Mouse (Mus musculus) brain, embryonic 14.5 days (tissue): ENCODE measurements around the gene Sbp. TPM values are rescaled to one million over a fixed set of nuclear protein-coding genes. Genes with fewer than 3 reads are reported as not detected.

ENCODE experiments used
- DNase-seq: peaks from one replicate; pipeline ENCODE4 v3.0.0-alpha.2; 2011; ENCODE audit warnings: low read depth
- CTCF ChIP-seq: fragments of 200-500 bp; IDR thresholded peaks from 2 replicates; pipeline ENCODE4 v1.5.1; 2012; ENCODE audit warnings: inconsistent platforms, mild to moderate bottlenecking, moderate library complexity, borderline replicate concordance; ENCODE audit not compliant: insufficient read depth, insufficient read length; ENCODE audit errors: extremely low read depth
- POLR2A ChIP-seq: fragments of 200-500 bp; IDR thresholded peaks from 2 replicates; pipeline ENCODE4 v1.6.1; 2012; ENCODE audit warnings: mild to moderate bottlenecking, inconsistent platforms, borderline replicate concordance; ENCODE audit not compliant: poor library complexity, insufficient read depth, insufficient read length, severe bottlenecking; ENCODE audit errors: extremely low read depth
- polyA plus RNA-seq: library from polyadenylated mRNA; depleted of rRNA; stranded (reverse); fragments of >200 nt; gene quantifications from 2 replicates; pipeline ENCODE4 v1.2.3, GENCODE M21; 2012; rRNA removed

Gene Sbp
- polyA plus RNA-seq, 1 experiment: not detected

DNA sequence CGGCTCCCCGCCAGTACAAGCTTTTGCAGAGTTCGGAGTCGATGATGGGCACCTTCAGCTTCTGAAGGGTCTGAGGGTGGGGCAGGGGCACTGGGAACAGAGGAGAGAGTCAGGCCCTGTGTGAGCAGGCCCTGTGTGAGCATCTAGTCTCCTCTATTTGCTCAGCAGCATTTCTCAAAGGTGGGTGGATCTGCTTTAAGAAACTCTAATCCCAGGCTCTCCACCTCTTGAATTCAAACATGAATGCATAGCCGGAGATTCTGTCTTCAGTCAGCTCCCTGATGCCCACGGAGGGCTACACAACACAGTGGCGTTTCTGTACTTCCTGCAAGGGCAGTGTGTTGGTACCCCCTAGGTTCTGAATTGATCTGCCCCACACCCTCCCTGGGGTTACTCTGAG is 53.2 kb downstream of the Sbp start:
- no peak for TF ChIP-seq POLR2A
- TF ChIP-seq CTCF: no peak
- no peak for DNase-seq

Other genes with a start within 250 kb of the Sbp start
- 0.14 and 0.28 TPM in 2 replicates for gene 1520401A03Rik, start 218.9 kb upstream of the Sbp start, polyA plus RNA-seq
- gene Pkmyt1, start 215.3 kb upstream of the Sbp start, polyA plus RNA-seq: 24.4 and 47.9 TPM in 2 replicates
- gene Paqr4, start 200.8 kb upstream of the Sbp start, polyA plus RNA-seq: 33.3 and 41.0 TPM in 2 replicates
- 2.8 and 3.7 TPM in 2 replicates for gene Kremen2, start 195.8 kb upstream of the Sbp start, polyA plus RNA-seq
- 110 and 150 TPM in 2 replicates for gene Flywch1, start 170.1 kb upstream of the Sbp start, polyA plus RNA-seq
- 54.6 and 59.4 TPM in 2 replicates for gene Flywch2, start 155.6 kb upstream of the Sbp start, polyA plus RNA-seq
- gene Srrm2, start 151.1 kb upstream of the Sbp start, polyA plus RNA-seq: 749 and 826 TPM in 2 replicates
- 824 and 1,130 TPM in 2 replicates for gene Elob, start 112.5 kb upstream of the Sbp start, polyA plus RNA-seq
- gene Prss33, start 105.6 kb upstream of the Sbp start, polyA plus RNA-seq: 0.38 and 0.54 TPM in 2 replicates
- gene Prss32, start 97.8 kb upstream of the Sbp start, polyA plus RNA-seq: 0.04 and 0.24 TPM in 2 replicates
- gene Prss41, start 97.5 kb upstream of the Sbp start, polyA plus RNA-seq: 1.3 and 2.1 TPM in 2 replicates
- gene Prss21, start 73.6 kb upstream of the Sbp start, polyA plus RNA-seq: not detected in 2 replicates
- not detected in 2 replicates for gene Dcpp1, start 60.8 kb upstream of the Sbp start, polyA plus RNA-seq
- gene Dcpp2, start 60.8 kb upstream of the Sbp start, polyA plus RNA-seq: not detected in 2 replicates
- not detected in 2 replicates for gene Dcpp3, start 24.2 kb upstream of the Sbp start, polyA plus RNA-seq
- gene Sbpl, start 13.6 kb downstream of the Sbp start, polyA plus RNA-seq: not detected in 2 replicates
- gene Prss30, start 38.9 kb downstream of the Sbp start, polyA plus RNA-seq: 0.05 and 0.15 TPM in 2 replicates
- 0.11 TPM in 1 of 2 replicates, not detected in the other for gene Prss22, start 56.4 kb downstream of the Sbp start, polyA plus RNA-seq
- gene Prss27, start 96.5 kb downstream of the Sbp start, polyA plus RNA-seq: 0.10 TPM in 1 of 2 replicates, not detected in the other
- 71.1 and 87.6 TPM in 2 replicates for gene Kctd5, start 131.8 kb downstream of the Sbp start, polyA plus RNA-seq
- gene Pdpk1, start 209.3 kb downstream of the Sbp start, polyA plus RNA-seq: 28.2 and 37.3 TPM in 2 replicates
- gene Amdhd2, start 222.1 kb downstream of the Sbp start, polyA plus RNA-seq: 37.2 and 40.7 TPM in 2 replicates
- gene Atp6v0c, start 228.0 kb downstream of the Sbp start, polyA plus RNA-seq: 1,361 and 1,487 TPM in 2 replicates